Mouse (Mus musculus): ENCODE measurements around the gene Eif4e2. TPM values are rescaled to one million over a fixed set of nuclear protein-coding genes. Genes with fewer than 3 reads are reported as not detected.

The Eif4e2 gene
- total RNA-seq, 2 experiments from 2014 or later = 55.5 to 63.1 TPM

GRCm38 (mm10) chr1:87245929-87246815 is 32.5 kb downstream of the Eif4e2 start:
- peak; percentile 70 to 71 for DNase-seq (ENCODE audit: low spot score in 2 of 2)
- intact Hi-C loops (cut with DNase I) = loop anchor here (5.0 kb wide), 1 partner anchor 46 kb away; no protein-coding TSS in a partner anchor

GRCm38 (mm10) chr1:87252040-87252609 is 38.4 kb downstream of the Eif4e2 start:
- DNase-seq (ENCODE audit: low spot score in 2 of 2) = no peak
- intact Hi-C loops (cut with DNase I) = no loop called here

GRCm38 (mm10) chr1:87255173-87255572 is 41.5 kb downstream of the Eif4e2 start:
- intact Hi-C loops (cut with DNase I) = no loop called here
- no peak for DNase-seq (ENCODE audit: low spot score in 2 of 2)

GRCm38 (mm10) chr1:87257691-87258090 is 44.0 kb downstream of the Eif4e2 start:
- no peak for DNase-seq (ENCODE audit: low spot score in 2 of 2)
- intact Hi-C loops (cut with DNase I) = no loop called here

GRCm38 (mm10) chr1:87258484-87258883 is 44.8 kb downstream of the Eif4e2 start:
- intact Hi-C loops (cut with DNase I) = no loop called here
- no peak for DNase-seq (ENCODE audit: low spot score in 2 of 2)

- intact Hi-C loops (cut with DNase I) = no loop called here
- no peak for DNase-seq (ENCODE audit: low spot score in 2 of 2)
Observed at GRCm38 (mm10) chr1:87259316-87259715, 45.6 kb downstream of the Eif4e2 start.

GRCm38 (mm10) chr1:87263257-87263656 is 49.5 kb downstream of the Eif4e2 start:
- no peak for DNase-seq (ENCODE audit: low spot score in 2 of 2)
- intact Hi-C loops (cut with DNase I) = no loop called here

- intact Hi-C loops (cut with DNase I) = no loop called here
- peak in 1 of 2 experiments; percentile 12 for DNase-seq (ENCODE audit: low spot score in 2 of 2)
Observed at GRCm38 (mm10) chr1:87263796-87264133, 50.1 kb downstream of the Eif4e2 start.

- intact Hi-C loops (cut with DNase I) = no loop called here
- peak; percentile 6 to 8 for DNase-seq (ENCODE audit: low spot score in 2 of 2)
Observed at GRCm38 (mm10) chr1:87264134-87265006, 50.7 kb downstream of the Eif4e2 start, which contains the start of gene Efhd1. Gene Efhd1, plus strand, starts transcription at chr1:87264363.

GRCm38 (mm10) chr1:87265200-87265599 is 51.5 kb downstream of the Eif4e2 start:
- DNase-seq (ENCODE audit: low spot score in 2 of 2) = no peak
- intact Hi-C loops (cut with DNase I) = no loop called here

GRCm38 (mm10) chr1:87266296-87267090 is 52.8 kb downstream of the Eif4e2 start:
- DNase-seq (ENCODE audit: low spot score in 2 of 2) = no peak
- intact Hi-C loops (cut with DNase I) = no loop called here

- intact Hi-C loops (cut with DNase I) = no loop called here
- no peak for DNase-seq (ENCODE audit: low spot score in 2 of 2)
Observed at GRCm38 (mm10) chr1:87270204-87270603, 56.5 kb downstream of the Eif4e2 start.

GRCm38 (mm10) chr1:87270641-87271467 is 57.1 kb downstream of the Eif4e2 start:
- intact Hi-C loops (cut with DNase I) = no loop called here

GRCm38 (mm10) chr1:87271596-87271995 is 57.9 kb downstream of the Eif4e2 start:
- no peak for DNase-seq (ENCODE audit: low spot score in 2 of 2)
- intact Hi-C loops (cut with DNase I) = no loop called here

More at GRCm38 (mm10) chr1:87270641-87271467, 57.1 kb downstream of the Eif4e2 start:
- no peak for DNase-seq (ENCODE audit: low spot score in 2 of 2)

- intact Hi-C loops (cut with DNase I) = no loop called here
- DNase-seq (ENCODE audit: low spot score in 2 of 2) = no peak
Observed at GRCm38 (mm10) chr1:87272462-87272861, 58.7 kb downstream of the Eif4e2 start.

GRCm38 (mm10) chr1:87273514-87273942 is 59.8 kb downstream of the Eif4e2 start:
- intact Hi-C loops (cut with DNase I) = no loop called here
- peak; percentile 7 to 13 for DNase-seq (ENCODE audit: low spot score in 2 of 2)

- intact Hi-C loops (cut with DNase I) = no loop called here
- no peak for DNase-seq (ENCODE audit: low spot score in 2 of 2)
Observed at GRCm38 (mm10) chr1:87274134-87274533, 60.4 kb downstream of the Eif4e2 start.

- intact Hi-C loops (cut with DNase I) = no loop called here
- DNase-seq (ENCODE audit: low spot score in 2 of 2) = no peak
Observed at GRCm38 (mm10) chr1:87275151-87275550, 61.4 kb downstream of the Eif4e2 start.

All from left cerebral cortex, postnatal 36 days (tissue).